Comparison of ENCODE assay signal across 28 mouse cellular contexts in genomic region chr11:87570743-87571142, GRCm38 (mm10). TPM values are rescaled to one million over a fixed set of nuclear protein-coding genes. Genes with fewer than 3 reads are reported as not detected.
DNase-seq lines count a peak whose midpoint lies in the region; ATAC-seq and TF ChIP-seq lines count a peak whose summit lies in the region.
"Had no signal": no experiment of that assay in that cellular context is flagged by ENCODE, and none has a peak within 500 bp of the region (broad histone marks: within the 10 kb centered on the region; RNA-seq: fewer than 3 reads in every experiment).

No protein-coding gene starts in this region.

- no peak overlapping the region for H3K4me3 ChIP-seq in heart, embryonic 11.5 days (ENCODE audit: low read depth, low read length)
- no peak overlapping the region for H3K4me3 ChIP-seq in kidney, postnatal 0 days (replicated peaks; ENCODE audit: low read depth, low read length)
- H3K4me3 ChIP-seq in embryonic facial prominence, embryonic 14.5 days (ENCODE audit: low read depth, low read length) = no peak overlapping the region
- H3K4me3 ChIP-seq in myocyte = no peak overlapping the region
- H3K4me3 ChIP-seq in stomach, postnatal 0 days (ENCODE audit: low read depth, low read length) = no peak overlapping the region
- H3K4me3 ChIP-seq: embryonic facial prominence, embryonic 15.5 days; hindbrain, embryonic 13.5 days; megakaryocyte, embryonic 14.5 days; stomach, embryonic 15.5 days had no signal

- H3K9ac ChIP-seq in heart, embryonic 11.5 days (ENCODE audit: low read depth, low read length) = no peak overlapping the region
- H3K9ac ChIP-seq in kidney, postnatal 0 days (ENCODE audit: low read depth, low read length) = no peak overlapping the region
- no peak overlapping the region for H3K9ac ChIP-seq in embryonic facial prominence, embryonic 14.5 days (ENCODE audit: low read depth, low read length)
- no peak overlapping the region for H3K9ac ChIP-seq in stomach, postnatal 0 days (ENCODE audit: low read length)
- H3K9ac ChIP-seq: embryonic facial prominence, embryonic 15.5 days; hindbrain, embryonic 13.5 days; stomach, embryonic 15.5 days had no signal

- no peaks in the 10 kb centered on the region for H3K9me3 ChIP-seq in heart, embryonic 11.5 days (replicated peaks; ENCODE audit: control insufficient read depth, low read length)
- H3K9me3 ChIP-seq in kidney, postnatal 0 days (replicated peaks; ENCODE audit: low read length) = no peaks in the 10 kb centered on the region
- no peaks in the 10 kb centered on the region for H3K9me3 ChIP-seq in embryonic facial prominence, embryonic 14.5 days (ENCODE audit: control insufficient read depth, low read length)
- H3K9me3 ChIP-seq in stomach, postnatal 0 days (ENCODE audit: control insufficient read depth, low read length) = no peaks in the 10 kb centered on the region
- H3K9me3 ChIP-seq: embryonic facial prominence, embryonic 15.5 days; hindbrain, embryonic 13.5 days; stomach, embryonic 15.5 days had no signal

- peak overlapping the region; percentile 37 for H3K4me2 ChIP-seq in heart, embryonic 11.5 days
- H3K4me2 ChIP-seq in kidney, postnatal 0 days (ENCODE audit: low read length) = no peak overlapping the region
- no peak overlapping the region for H3K4me2 ChIP-seq in embryonic facial prominence, embryonic 14.5 days (ENCODE audit: low read depth, low read length)
- H3K4me2 ChIP-seq in myocyte (ENCODE audit: low read depth) = no peak overlapping the region
- no peak overlapping the region for H3K4me2 ChIP-seq in stomach, postnatal 0 days (replicated peaks; ENCODE audit: low read depth)
- H3K4me2 ChIP-seq: embryonic facial prominence, embryonic 15.5 days; hindbrain, embryonic 13.5 days; liver, embryonic 11.5 days; stomach, embryonic 15.5 days had no signal

- peaks cover 24% of the 10 kb centered on the region for H3K4me1 ChIP-seq in heart, embryonic 11.5 days (ENCODE audit: control insufficient read depth, insufficient read depth, low read length)
- peaks cover 12% of the 10 kb centered on the region for H3K4me1 ChIP-seq in kidney, postnatal 0 days (replicated peaks; ENCODE audit: insufficient read depth, low read length)
- peaks cover 9% of the 10 kb centered on the region for H3K4me1 ChIP-seq in embryonic facial prominence, embryonic 14.5 days (ENCODE audit: control insufficient read depth, insufficient read depth, low read length)
- H3K4me1 ChIP-seq in stomach, postnatal 0 days (replicated peaks; ENCODE audit: control insufficient read depth, insufficient read depth) = no peaks in the 10 kb centered on the region
- H3K4me1 ChIP-seq: stomach, embryonic 15.5 days had no signal

- H3K79me2 ChIP-seq in myocyte (ENCODE audit: control insufficient read depth, insufficient read depth) = no peaks in the 10 kb centered on the region

- 17% methylated on average over 5 of the region's 5 CpGs for WGBS in heart, embryonic 11.5 days (ENCODE audit: insufficient replicate concordance)
- WGBS in kidney, postnatal 0 days = 44% methylated on average over 5 of the region's 5 CpGs
- 42% methylated on average over 5 of the region's 5 CpGs for WGBS in embryonic facial prominence, embryonic 14.5 days
- 59% methylated on average over 5 of the region's 5 CpGs for WGBS in stomach, postnatal 0 days

- H3ac ChIP-seq in myocyte (ENCODE audit: control insufficient read depth, insufficient read length) = no peak overlapping the region

- no peaks in the 10 kb centered on the region for H3K36me3 ChIP-seq in heart, embryonic 11.5 days (ENCODE audit: control insufficient read depth, insufficient read depth, low read length)
- no peaks in the 10 kb centered on the region for H3K36me3 ChIP-seq in kidney, postnatal 0 days (ENCODE audit: insufficient read depth, low read length)
- no peaks in the 10 kb centered on the region for H3K36me3 ChIP-seq in embryonic facial prominence, embryonic 14.5 days (ENCODE audit: control insufficient read depth, insufficient read depth, low read length)
- H3K36me3 ChIP-seq in myocyte (ENCODE audit: control insufficient read depth, insufficient read depth) = no peaks in the 10 kb centered on the region
- no peaks in the 10 kb centered on the region for H3K36me3 ChIP-seq in stomach, postnatal 0 days (ENCODE audit: control insufficient read depth, insufficient read depth, low read length)
- H3K36me3 ChIP-seq: embryonic facial prominence, embryonic 15.5 days; hindbrain, embryonic 13.5 days; stomach, embryonic 15.5 days had no signal

- H3K27me3 ChIP-seq in heart, embryonic 11.5 days (ENCODE audit: control insufficient read depth, insufficient read depth, low read length) = no peaks in the 10 kb centered on the region
- H3K27me3 ChIP-seq in kidney, postnatal 0 days (ENCODE audit: insufficient read depth, low read length) = no peaks in the 10 kb centered on the region
- H3K27me3 ChIP-seq in embryonic facial prominence, embryonic 14.5 days (replicated peaks; ENCODE audit: control insufficient read depth, insufficient read depth, low read length) = no peaks in the 10 kb centered on the region
- peaks cover 25% of the 10 kb centered on the region for H3K27me3 ChIP-seq in myocyte (ENCODE audit: control insufficient read depth, insufficient read depth, insufficient read length)
- no peaks in the 10 kb centered on the region for H3K27me3 ChIP-seq in stomach, postnatal 0 days (ENCODE audit: control insufficient read depth, insufficient read depth, low read length)
- H3K27me3 ChIP-seq: embryonic facial prominence, embryonic 15.5 days; hindbrain, embryonic 13.5 days; stomach, embryonic 15.5 days had no signal

- H3K27ac ChIP-seq in heart, embryonic 11.5 days (ENCODE audit: low read depth, low read length) = no peak overlapping the region
- H3K27ac ChIP-seq in kidney, postnatal 0 days = no peak overlapping the region
- H3K27ac ChIP-seq in embryonic facial prominence, embryonic 14.5 days (replicated peaks; ENCODE audit: low read depth, low read length) = peak overlapping the region; percentile 28; the same call in 1 of the 2 replicates
- no peak overlapping the region for H3K27ac ChIP-seq in stomach, postnatal 0 days (replicated peaks)
- H3K27ac ChIP-seq: hindbrain, embryonic 13.5 days; stomach, embryonic 15.5 days had no signal

- DNase-seq in heart, postnatal 4 days = no peak
- DNase-seq in kidney, postnatal 0 days (ENCODE audit: low spot score) = peak; percentile 66
- DNase-seq in kidney, adult 11 months = no peak
- DNase-seq in embryonic facial prominence, embryonic 14.5 days (ENCODE audit: low spot score) = no peak
- DNase-seq in stomach, postnatal 0 days (ENCODE audit: low spot score) = no peak
- DNase-seq: adrenal gland, adult 8-10 months; cerebellum, postnatal 10 days; kidney, adult 8-10 months; lung, adult 2 months; midbrain, embryonic 14.5 days; right cerebral cortex, postnatal 25 days; thymus, adult 2 months had no signal

- no peak for TF ChIP-seq EP300 in stomach, postnatal 0 days (optimal IDR thresholded peaks at IDR 0.05)

- ATAC-seq in heart, embryonic 11.5 days (replicated peaks; ENCODE audit: insufficient number of reproducible peaks, low FRiP score, low TSS enrichment) = no peak
- ATAC-seq in kidney, postnatal 0 days (replicated peaks; ENCODE audit: low FRiP score, low read depth) = 0 out of 2 replicates have a peak, but pooled peaks have one; percentile 46
- ATAC-seq in embryonic facial prominence, embryonic 14.5 days (ENCODE audit: low read depth) = peak; percentile 38; the same call in 1 of the 2 replicates
- no peak for ATAC-seq in stomach, postnatal 0 days (ENCODE audit: low FRiP score, low TSS enrichment)
- ATAC-seq: forebrain, embryonic 16.5 days; inflammation-experienced regulatory T-cells, adult 6 months had no signal

- no peak for TF ChIP-seq CTCF in kidney, postnatal 0 days (IDR thresholded peaks at IDR 0.05; ENCODE audit: low read depth)
- no peak for TF ChIP-seq CTCF in stomach, postnatal 0 days (IDR thresholded peaks at IDR 0.05; ENCODE audit: low read depth)

- no peak for TF ChIP-seq POLR2A in myocyte (IDR thresholded peaks at IDR 0.05; ENCODE audit: insufficient read length, low read depth)

TF ChIP-seq in myocyte, 11 proteins besides CTCF, POLR2A, EP300 and RAD21 (continues in another document):
- TF ChIP-seq E2F4 (IDR thresholded peaks at IDR 0.05; ENCODE audit: insufficient read depth) (no peak), TCF3 (IDR thresholded peaks at IDR 0.05; ENCODE audit: insufficient read length, low read depth) (no peak)

RNA-seq across cellular contexts. Expression of gene Sept4, which starts 2.0 kb away (rescaled TPM):
- 11.7 and 13.3 TPM in 2 replicates for polyA plus RNA-seq in heart, embryonic 11.5 days (2014; fragmentation: Nextera tagmentation; extraction: Ambion mirVana)
- 10 to 100 TPM; 65.4 to 68.6 TPM for total RNA-seq in heart, postnatal 4 days (2021)
- 146 TPM in 2 replicates for polyA plus RNA-seq in kidney, postnatal 0 days (2015; fragmentation: Nextera tagmentation; extraction: Ambion mirVana)
- 40.1 and 42.2 TPM in 2 replicates for polyA plus RNA-seq in embryonic facial prominence, embryonic 14.5 days (2014; fragmentation: Nextera tagmentation; extraction: Ambion mirVana)
- 1.5 TPM for polyA plus RNA-seq in myocyte (2012; fragmentation: generic; extraction: Trizol)
- polyA plus RNA-seq in stomach, postnatal 0 days (2015; fragmentation: Nextera tagmentation; extraction: Ambion mirVana) = 25.5 and 26.3 TPM in 2 replicates

RNA-seq across cellular contexts. Expression of gene Gm11492, which starts 4.3 kb away (rescaled TPM):
- not detected in 2 replicates for polyA plus RNA-seq in heart, embryonic 11.5 days (2014; fragmentation: Nextera tagmentation; extraction: Ambion mirVana)
- total RNA-seq in heart, postnatal 4 days (2021) = not detected
- not detected in 2 replicates for polyA plus RNA-seq in kidney, postnatal 0 days (2015; fragmentation: Nextera tagmentation; extraction: Ambion mirVana)
- not detected in 2 replicates for polyA plus RNA-seq in embryonic facial prominence, embryonic 14.5 days (2014; fragmentation: Nextera tagmentation; extraction: Ambion mirVana)
- polyA plus RNA-seq in myocyte (2012; fragmentation: generic; extraction: Trizol) = not detected
- not detected in 2 replicates for polyA plus RNA-seq in stomach, postnatal 0 days (2015; fragmentation: Nextera tagmentation; extraction: Ambion mirVana)
- total RNA-seq: adrenal gland, adult 8-10 months; gastrocnemius, postnatal 4 days; layer of hippocampus, postnatal 25 days; left cerebral cortex, postnatal 25 days had no signal
- polyA plus RNA-seq: C2C12; embryonic facial prominence, embryonic 15.5 days; forebrain, embryonic 16.5 days; hindbrain, embryonic 13.5 days; inflammation-experienced regulatory T-cells, adult 6 months; liver, embryonic 11.5 days; lung, adult 2 months; midbrain, embryonic 14.5 days; neural tube, embryonic 14.5 days; spleen, adult 2 months; stomach, embryonic 15.5 days; thymus, adult 2 months; urinary bladder, adult 2 months had no signal

RNA-seq across cellular contexts. Expression of gene Mtmr4, which starts 21.2 kb away (rescaled TPM):
- polyA plus RNA-seq in heart, embryonic 11.5 days (2014; fragmentation: Nextera tagmentation; extraction: Ambion mirVana) = 23.4 and 28.1 TPM in 2 replicates
- total RNA-seq in heart, postnatal 4 days (2021) = 10 to 100 TPM; 15.2 TPM
- polyA plus RNA-seq in kidney, postnatal 0 days (2015; fragmentation: Nextera tagmentation; extraction: Ambion mirVana) = 19.8 and 21.0 TPM in 2 replicates
- 33.2 and 34.3 TPM in 2 replicates for polyA plus RNA-seq in embryonic facial prominence, embryonic 14.5 days (2014; fragmentation: Nextera tagmentation; extraction: Ambion mirVana)
- polyA plus RNA-seq in myocyte (2012; fragmentation: generic; extraction: Trizol) = 10.6 TPM
- 9.4 and 11.5 TPM in 2 replicates for polyA plus RNA-seq in stomach, postnatal 0 days (2015; fragmentation: Nextera tagmentation; extraction: Ambion mirVana)

RNA-seq across cellular contexts. Expression of gene Hsf5, which starts 46.2 kb away (rescaled TPM):
- 0.11 and 0.18 TPM in 2 replicates for polyA plus RNA-seq in heart, embryonic 11.5 days (2014; fragmentation: Nextera tagmentation; extraction: Ambion mirVana)
- total RNA-seq in heart, postnatal 4 days (2021) = under 1 TPM; 0.09 to 0.10 TPM
- polyA plus RNA-seq in kidney, postnatal 0 days (2015; fragmentation: Nextera tagmentation; extraction: Ambion mirVana) = 0.11 and 0.16 TPM in 2 replicates
- polyA plus RNA-seq in embryonic facial prominence, embryonic 14.5 days (2014; fragmentation: Nextera tagmentation; extraction: Ambion mirVana) = 0.17 and 0.25 TPM in 2 replicates
- not detected for polyA plus RNA-seq in myocyte (2012; fragmentation: generic; extraction: Trizol)
- polyA plus RNA-seq in stomach, postnatal 0 days (2015; fragmentation: Nextera tagmentation; extraction: Ambion mirVana) = 0.12 TPM in 1 of 2 replicates, not detected in the other

Comparison
In these comparisons a context has a peak if more than half of its experiments do, and no peak if none do; other contexts are left out.
1. ATAC-seq: peak in kidney, postnatal 0 days (single experiment) and embryonic facial prominence, embryonic 14.5 days (single experiment); none in heart, embryonic 11.5 days (single experiment) and stomach, postnatal 0 days (single experiment).